Mouse (Mus musculus) C2C12 (cell line): ENCODE measurements around the gene Eif3d. TPM values are rescaled to one million over a fixed set of nuclear protein-coding genes. Genes with fewer than 3 reads are reported as not detected.

Experiments used
- H3K27me3 ChIP-seq: one replicate; pipeline ENCODE4 v1.6.1; 2011; ENCODE audit not compliant: control insufficient read depth, insufficient read depth, insufficient read length
- H3K36me3 ChIP-seq: one replicate; pipeline ENCODE4 v1.6.1; 2011; ENCODE audit not compliant: control insufficient read depth, insufficient read depth
- H3K4me3 ChIP-seq: one replicate; pipeline ENCODE4 v1.5.1; 2011; ENCODE audit warnings: mild to moderate bottlenecking, control low read depth; ENCODE audit not compliant: poor library complexity, insufficient read depth, severe bottlenecking
- H3K79me2 ChIP-seq: one replicate; pipeline ENCODE4 v1.6.1; 2011; ENCODE audit not compliant: control insufficient read depth, insufficient read depth
- H3K79me3 ChIP-seq: one replicate; pipeline ENCODE4 v1.6.1; 2011; ENCODE audit warnings: low read depth, control low read depth
- H3ac ChIP-seq: one replicate; pipeline ENCODE3; 2011; ENCODE audit warnings: low read depth; ENCODE audit not compliant: control insufficient read depth, insufficient read length
- CEBPB ChIP-seq: IDR thresholded peaks from one replicate; pipeline ENCODE4 v1.6.1; 2011; ENCODE audit warnings: low read depth, mild to moderate bottlenecking, control low read depth, moderate library complexity
- CTCF ChIP-seq: IDR thresholded peaks from one replicate; pipeline ENCODE4 v1.5.1; 2011; ENCODE audit not compliant: control insufficient read depth, insufficient read depth, insufficient read length
- FOSL1 ChIP-seq: IDR thresholded peaks from one replicate; pipeline ENCODE4 v1.8.0; 2011; ENCODE audit warnings: mild to moderate bottlenecking, low read length; ENCODE audit not compliant: poor library complexity, insufficient read depth, severe bottlenecking
- MAX ChIP-seq: IDR thresholded peaks from one replicate; pipeline ENCODE4 v1.6.1; 2011; ENCODE audit warnings: mild to moderate bottlenecking, control low read depth
- MYOD1 ChIP-seq: IDR thresholded peaks from one replicate; pipeline ENCODE4 v1.6.1; 2011; ENCODE audit warnings: low read depth; ENCODE audit not compliant: control insufficient read depth, insufficient read length
- MYOG ChIP-seq: IDR thresholded peaks from one replicate; pipeline ENCODE4 v1.6.1; 2011; ENCODE audit not compliant: control insufficient read depth, insufficient read length; ENCODE audit errors: extremely low read depth
- USF1 ChIP-seq: IDR thresholded peaks from one replicate; pipeline ENCODE4 v1.6.1; 2011; ENCODE audit warnings: low read depth, mild to moderate bottlenecking, control low read depth, moderate library complexity
- polyA plus RNA-seq: library from polyadenylated mRNA; unstranded; fragments of >200 nt; fragmentation: generic; extraction: Trizol; gene quantifications from one replicate; pipeline ENCODE4 v1.2.1, GENCODE M21; 2012; ENCODE audit warnings: missing spikeins

Gene Eif3d
- polyA plus RNA-seq, 1 experiment, result 428 TPM

DNA sequence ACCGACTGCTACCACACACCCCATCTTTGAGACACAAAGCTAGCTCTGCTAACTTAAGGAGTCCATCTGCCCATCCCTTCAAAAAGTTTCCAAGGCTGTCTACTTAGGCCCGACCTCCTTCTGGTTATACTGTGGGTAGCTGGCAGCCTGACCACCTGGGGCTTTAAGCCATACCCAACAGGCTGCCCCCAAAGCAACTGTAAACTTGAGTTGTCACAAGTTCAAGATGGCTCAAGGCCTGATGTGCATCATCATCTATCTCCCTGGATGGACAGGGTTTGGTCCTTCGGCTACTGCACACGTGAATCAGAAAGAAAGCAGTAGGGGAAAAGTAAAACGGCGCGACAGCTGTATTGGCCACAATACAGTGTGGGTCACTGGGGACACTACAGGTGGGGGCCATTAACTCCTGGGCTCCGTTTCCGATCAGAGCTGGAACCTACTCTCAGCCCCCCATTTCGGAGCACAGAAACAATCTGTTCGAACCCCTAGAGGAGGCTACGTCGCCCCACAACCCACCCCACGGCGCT, 608 bp downstream of the Eif3d start:
- peak overlapping the region; percentile 99 for H3K4me3 ChIP-seq
- H3K27me3 ChIP-seq, result peaks cover 7% of the 10 kb centered on the region
- peak overlapping the region; percentile 85 for H3ac ChIP-seq
- TF ChIP-seq MAX, result no peak
- no peak for TF ChIP-seq CTCF
- TF ChIP-seq MYOG, result no peak
- TF ChIP-seq CEBPB, result no peak
- no peak for TF ChIP-seq FOSL1
- TF ChIP-seq USF1, result no peak
- TF ChIP-seq MYOD1, result no peak
- peaks cover 38% of the 10 kb centered on the region for H3K79me3 ChIP-seq
- H3K36me3 ChIP-seq, result peaks cover 47% of the 10 kb centered on the region
- peaks cover 56% of the 10 kb centered on the region for H3K79me2 ChIP-seq

- Histone ChIP-seq H3ac (no peak overlapping the region), H3K36me3 (peaks cover 96% of the 10 kb centered on the region), H3K79me3 (peaks cover 37% of the 10 kb centered on the region), H3K27me3 (no peaks in the 10 kb centered on the region), H3K79me2 (peaks cover 72% of the 10 kb centered on the region), H3K4me3 (no peak overlapping the region)
- TF ChIP-seq CTCF (no peak), USF1 (no peak), FOSL1 (no peak), CEBPB (no peak), MYOG (no peak), MAX (no peak), MYOD1 (no peak)
These were observed 5.5 kb downstream of the Eif3d start for GRCm38 (mm10) chr15:77965117-77965528.

DNA sequence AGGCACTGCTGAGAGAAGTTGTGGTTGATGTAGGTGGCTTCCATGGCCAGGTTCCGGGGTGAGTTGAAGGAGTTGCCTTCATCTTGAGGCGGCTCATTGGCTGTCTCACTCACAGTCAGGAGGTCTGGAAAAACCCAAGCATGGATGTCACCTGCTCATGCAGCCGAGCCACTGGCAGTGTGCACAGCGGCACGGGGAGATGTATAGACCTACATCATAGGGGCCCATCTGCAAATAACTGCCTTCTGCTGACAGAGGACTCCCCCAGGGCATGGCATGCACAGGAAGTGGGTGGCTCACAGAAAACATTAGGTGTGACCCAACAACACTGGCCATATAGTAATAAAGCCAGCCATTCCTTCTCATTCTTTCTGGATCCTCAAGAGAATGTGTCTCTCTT, 8.2 kb downstream of the Eif3d start:
- H3K79me2 ChIP-seq, result peaks cover 45% of the 10 kb centered on the region
- H3K4me3 ChIP-seq, result no peak overlapping the region
- H3K36me3 ChIP-seq, result peaks cover 98% of the 10 kb centered on the region
- peaks cover 10% of the 10 kb centered on the region for H3K79me3 ChIP-seq
- TF ChIP-seq MAX (no peak), CTCF (no peak), MYOG (no peak), CEBPB (no peak), USF1 (no peak), FOSL1 (no peak), MYOD1 (no peak)
- no peaks in the 10 kb centered on the region for H3K27me3 ChIP-seq
- no peak overlapping the region for H3ac ChIP-seq

DNA sequence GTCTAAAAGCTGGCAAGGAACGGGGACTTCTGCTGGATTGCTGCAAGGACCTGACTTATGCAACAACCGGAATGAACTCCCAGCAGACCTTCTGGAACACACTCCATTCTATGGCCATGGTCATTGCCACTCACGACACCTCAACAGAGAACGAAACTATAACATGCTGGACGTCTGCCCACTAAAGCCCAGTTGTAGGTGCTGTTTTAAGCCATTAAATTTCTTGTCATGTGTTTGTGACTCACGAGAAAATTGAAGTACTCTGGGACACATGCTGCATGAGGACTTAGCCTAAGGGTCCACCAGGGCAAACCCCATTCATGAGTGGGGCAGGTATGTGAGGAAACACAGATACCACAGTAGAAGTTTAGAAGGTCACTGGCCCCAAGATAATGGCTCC, 9.9 kb downstream of the Eif3d start:
- Histone ChIP-seq H3K27me3 (no peaks in the 10 kb centered on the region), H3K79me2 (peaks cover 28% of the 10 kb centered on the region), H3K36me3 (peaks cover 80% of the 10 kb centered on the region), H3ac (no peak overlapping the region), H3K4me3 (no peak overlapping the region), H3K79me3 (peaks cover 5% of the 10 kb centered on the region)
- TF ChIP-seq MYOD1, result no peak
- no peak for TF ChIP-seq MYOG
- TF ChIP-seq FOSL1, result no peak
- TF ChIP-seq CTCF, result no peak
- no peak for TF ChIP-seq CEBPB
- TF ChIP-seq USF1, result no peak
- TF ChIP-seq MAX, result no peak

GRCm38 (mm10) chr15:77958071-77958470, 12.5 kb downstream of the Eif3d start:
- Histone ChIP-seq H3K36me3 (peaks cover 54% of the 10 kb centered on the region), H3K27me3 (no peaks in the 10 kb centered on the region)
- TF ChIP-seq FOSL1 (no peak), USF1 (no peak), MYOD1 (no peak), CEBPB (no peak)

DNA sequence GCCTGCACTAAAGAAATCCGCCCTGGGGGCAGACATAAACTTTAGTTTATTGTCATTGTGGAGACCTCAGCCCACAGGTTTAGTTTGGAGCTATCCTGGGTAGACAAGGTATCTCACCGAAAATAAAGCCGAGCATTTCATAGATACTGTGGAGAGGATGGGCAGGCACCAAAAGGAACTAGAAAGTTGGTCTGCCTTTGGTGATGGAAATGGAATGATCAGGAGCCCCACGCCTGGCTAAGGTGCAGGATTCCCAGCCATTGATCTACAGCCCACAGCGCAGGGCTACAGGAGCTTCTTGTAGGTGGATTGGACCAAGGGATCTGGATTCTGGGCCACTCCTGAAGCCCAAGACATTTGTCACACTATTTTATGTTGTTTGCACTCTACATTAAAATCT, 13.0 kb downstream of the Eif3d start:
- no peak overlapping the region for H3K4me3 ChIP-seq
- peaks cover 49% of the 10 kb centered on the region for H3K36me3 ChIP-seq
- no peak overlapping the region for H3ac ChIP-seq
- no peaks in the 10 kb centered on the region for H3K79me3 ChIP-seq
- no peaks in the 10 kb centered on the region for H3K27me3 ChIP-seq
- H3K79me2 ChIP-seq, result peaks cover under 1% of the 10 kb centered on the region
- TF ChIP-seq FOSL1, result no peak
- no peak for TF ChIP-seq CEBPB
- no peak for TF ChIP-seq MYOD1
- TF ChIP-seq CTCF, result no peak
- no peak for TF ChIP-seq MAX
- TF ChIP-seq MYOG, result no peak
- TF ChIP-seq USF1, result no peak

More at GRCm38 (mm10) chr15:77958071-77958470, 12.5 kb downstream of the Eif3d start:
- no peaks in the 10 kb centered on the region for H3K79me3 ChIP-seq
- no peak overlapping the region for H3K4me3 ChIP-seq
- H3ac ChIP-seq, result no peak overlapping the region
- peaks cover 5% of the 10 kb centered on the region for H3K79me2 ChIP-seq
